Mouse (Mus musculus): ENCODE results near the gene Akr1c20.

Akr1c20 gene

GRCm38 (mm10) chr13:4523201-4523838 is at the start of gene Akr1c20:
TSS of gene Akr1c20 (minus strand) at chr13:4523345.
- DNase-seq (ENCODE audit: low spot score in 2 of 2), result no peak

DNA sequence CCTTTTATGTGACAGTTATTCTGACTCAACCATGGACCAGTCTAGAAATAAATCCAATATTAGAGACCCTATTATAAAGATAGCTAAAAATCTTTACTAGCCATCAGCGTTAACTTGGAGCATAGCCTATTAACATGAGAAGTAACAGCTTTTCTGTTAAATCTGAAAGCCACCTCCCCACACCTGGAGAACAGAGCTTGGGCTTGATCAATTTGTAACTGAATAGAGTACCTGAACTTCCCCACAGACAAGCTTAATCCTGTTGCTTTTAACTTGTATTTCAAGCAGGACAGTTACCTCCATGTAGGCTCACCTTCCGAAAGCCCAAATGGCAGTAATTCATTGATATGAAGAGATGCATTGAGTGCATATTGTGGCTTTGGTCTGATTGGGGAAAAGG is 42.9 kb upstream of the Akr1c20 start:
- DNase-seq (ENCODE audit: low spot score in 2 of 2), result no peak

GRCm38 (mm10) chr13:4560500-4560899 is 37.4 kb upstream of the Akr1c20 start:
- DNase-seq (ENCODE audit: low spot score in 2 of 2), result no peak

DNA sequence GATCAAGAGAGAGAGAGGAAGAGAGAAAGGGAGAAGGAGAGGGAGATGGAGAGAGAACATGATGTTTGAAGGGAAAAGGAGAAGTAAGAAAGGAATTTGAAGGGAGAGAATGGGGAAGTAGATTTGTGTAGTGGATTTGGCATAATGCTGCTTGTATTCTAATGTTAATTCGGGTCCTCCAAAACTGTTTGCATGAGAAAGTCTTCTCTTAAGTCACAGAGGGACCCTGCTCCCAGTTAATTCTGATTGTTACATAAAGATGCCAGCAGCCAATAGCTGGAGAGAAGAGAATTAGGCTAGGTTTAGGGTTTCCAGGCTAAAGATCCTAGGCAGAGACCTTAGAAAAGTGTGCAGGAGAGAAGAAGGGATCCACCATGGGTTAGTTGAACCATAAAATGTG is 36.0 kb upstream of the Akr1c20 start:
- DNase-seq (ENCODE audit: low spot score in 2 of 2), result no peak

DNA sequence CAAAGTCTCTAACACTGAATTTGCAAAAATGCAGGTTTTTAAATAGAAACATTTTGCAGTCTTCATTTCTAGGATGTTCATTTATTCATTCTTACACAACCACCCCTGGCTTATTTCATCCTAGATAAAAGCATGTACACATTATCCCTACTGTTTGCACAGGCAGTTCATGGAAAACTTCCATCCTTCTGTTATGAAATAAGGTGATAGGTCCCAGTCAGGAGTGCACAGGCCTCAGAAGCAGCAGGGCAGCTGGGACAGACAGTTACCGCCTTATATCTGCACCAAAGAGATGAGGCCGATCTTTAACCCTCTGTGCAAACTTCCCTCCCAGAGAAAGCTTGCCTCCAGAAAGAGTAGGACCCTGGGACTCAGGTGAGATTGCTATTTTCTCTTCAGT is 8.3 kb downstream of the Akr1c20 start:
- DNase-seq (ENCODE audit: low spot score in 2 of 2), result no peak

GRCm38 (mm10) chr13:4467896-4468295 is 55.2 kb downstream of the Akr1c20 start:
- no peak for DNase-seq (ENCODE audit: low spot score in 2 of 2)

DNA sequence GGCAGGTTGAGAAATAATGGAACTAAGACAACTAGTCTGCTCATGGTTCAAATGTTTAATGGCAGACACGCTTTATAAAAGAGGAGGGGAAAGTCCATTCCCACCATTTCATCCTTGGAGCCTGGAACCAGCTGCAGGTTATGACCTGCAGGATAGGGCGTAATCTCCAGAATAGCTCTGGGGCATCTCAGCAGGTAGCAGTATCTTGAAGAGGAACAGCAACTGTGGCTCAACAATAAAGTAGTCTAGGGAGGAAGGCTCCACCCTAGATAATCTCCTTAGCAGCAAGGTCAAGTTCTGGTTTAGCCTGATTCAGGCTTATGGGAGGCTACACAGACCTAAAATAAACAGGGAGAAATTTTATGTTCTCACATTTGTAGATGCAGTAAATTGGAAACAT is 57.5 kb downstream of the Akr1c20 start:
- no peak for DNase-seq (ENCODE audit: low spot score in 2 of 2)
